Mouse (Mus musculus) right cerebral cortex, postnatal 25 days (tissue): ENCODE measurements around the gene Ak4.
A peak's percentile ranks its signal among the peaks of the same experiment; 100 is the strongest.

ENCODE experiments used
- DNase-seq: peaks from one replicate; pipeline ENCODE4 v3.0.0; 2022

Gene Ak4

GRCm38 (mm10) chr4:101462065-101462464, 43.0 kb downstream of the Ak4 start:
- DNase-seq, result no peak

- DNase-seq, result no peak
These were observed 47.2 kb downstream of the Ak4 start for GRCm38 (mm10) chr4:101466264-101466663.

GRCm38 (mm10) chr4:101469242-101469641, 50.2 kb downstream of the Ak4 start:
- no peak for DNase-seq

GRCm38 (mm10) chr4:101470543-101470942, 51.5 kb downstream of the Ak4 start:
- no peak for DNase-seq

GRCm38 (mm10) chr4:101472767-101473166, 53.7 kb downstream of the Ak4 start:
- no peak for DNase-seq

GRCm38 (mm10) chr4:101490320-101490917, 71.3 kb downstream of the Ak4 start:
- no peak for DNase-seq

- no peak for DNase-seq
These were observed 72.6 kb downstream of the Ak4 start for GRCm38 (mm10) chr4:101491704-101492103.

GRCm38 (mm10) chr4:101493611-101494197, 74.6 kb downstream of the Ak4 start:
- no peak for DNase-seq

- no peak for DNase-seq
These were observed 77.1 kb downstream of the Ak4 start for GRCm38 (mm10) chr4:101496188-101496533.

- peak; percentile 49 for DNase-seq
These were observed 77.6 kb downstream of the Ak4 start, which contains the start of gene Dnajc6 for GRCm38 (mm10) chr4:101496534-101497237. Gene Dnajc6 (plus strand): TSS chr4:101496648.

- DNase-seq, result no peak
These were observed 78.3 kb downstream of the Ak4 start for GRCm38 (mm10) chr4:101497336-101497735.

GRCm38 (mm10) chr4:101504470-101505007, 85.5 kb downstream of the Ak4 start:
- no peak for DNase-seq

GRCm38 (mm10) chr4:101505966-101506365, 86.9 kb downstream of the Ak4 start:
- no peak for DNase-seq

- no peak for DNase-seq
These were observed 87.3 kb downstream of the Ak4 start for GRCm38 (mm10) chr4:101506372-101506771.

- peak; percentile 76 for DNase-seq
These were observed 88.7 kb downstream of the Ak4 start for GRCm38 (mm10) chr4:101507571-101508422.

- DNase-seq, result no peak
These were observed 89.4 kb downstream of the Ak4 start for GRCm38 (mm10) chr4:101508431-101508830.

GRCm38 (mm10) chr4:101508851-101509577, 89.9 kb downstream of the Ak4 start:
- peak; percentile 52 for DNase-seq

GRCm38 (mm10) chr4:101510111-101510903, 91.2 kb downstream of the Ak4 start:
- DNase-seq, result no peak

- no peak for DNase-seq
These were observed 91.8 kb downstream of the Ak4 start for GRCm38 (mm10) chr4:101510904-101511210.

GRCm38 (mm10) chr4:101511768-101512521, 92.9 kb downstream of the Ak4 start:
- DNase-seq, result no peak

GRCm38 (mm10) chr4:101513251-101513650, 94.2 kb downstream of the Ak4 start:
- no peak for DNase-seq
